13 mouse cellular contexts compared by ENCODE assay signal in genomic region chr7:16591292-16591691, GRCm38 (mm10).
"Had no signal": no experiment of that assay in that cellular context is flagged by ENCODE, and none has a peak within 500 bp of the region (broad histone marks: within the 10 kb centered on the region; RNA-seq: fewer than 3 reads in every experiment).

No protein-coding gene starts in this region.

- H3K4me1 ChIP-seq: kidney, embryonic 15.5 days; stomach, embryonic 15.5 days had no signal

- H3K4me2 ChIP-seq: kidney, embryonic 15.5 days; limb, embryonic 15.5 days; midbrain, embryonic 12.5 days; stomach, embryonic 15.5 days had no signal

- H3K27ac ChIP-seq: kidney, embryonic 15.5 days; limb, embryonic 15.5 days; liver, embryonic 14.5 days; midbrain, embryonic 12.5 days; stomach, embryonic 15.5 days had no signal

- H3K9ac ChIP-seq: kidney, embryonic 15.5 days; limb, embryonic 15.5 days; liver, embryonic 14.5 days; midbrain, embryonic 12.5 days; stomach, embryonic 15.5 days had no signal

- H3K4me3 ChIP-seq: kidney, embryonic 15.5 days; limb, embryonic 15.5 days; midbrain, embryonic 12.5 days; stomach, embryonic 15.5 days had no signal

- ATAC-seq: midbrain, embryonic 16.5 days had no signal

- H3K27me3 ChIP-seq: kidney, embryonic 15.5 days; limb, embryonic 15.5 days; midbrain, embryonic 12.5 days; stomach, embryonic 15.5 days had no signal

- H3K9me3 ChIP-seq: kidney, embryonic 15.5 days; limb, embryonic 15.5 days; midbrain, embryonic 12.5 days; stomach, embryonic 15.5 days had no signal

- H3K36me3 ChIP-seq: stomach, embryonic 15.5 days had no signal

- DNase-seq: kidney, postnatal 14 days; layer of hippocampus, adult 9-11 months; layer of hippocampus, postnatal 36 days; lung, adult 18-20 months; right cerebral cortex, postnatal 14 days; thymus, adult 2 months; thymus, postnatal 25 days had no signal
